Mouse (Mus musculus): ENCODE data around the gene Iqch.
"Not testable (repeated sequence)": the region's sequence is repeated elsewhere in the genome, so short reads cannot be mapped to it uniquely, and the experiment has no call there.

Iqch gene

GRCm38 (mm10) chr9:63568314-63568713 lies 34.0 kb downstream of the Iqch start:
- no peak for DNase-seq (ENCODE audit: low spot score in 2 of 2)

DNA sequence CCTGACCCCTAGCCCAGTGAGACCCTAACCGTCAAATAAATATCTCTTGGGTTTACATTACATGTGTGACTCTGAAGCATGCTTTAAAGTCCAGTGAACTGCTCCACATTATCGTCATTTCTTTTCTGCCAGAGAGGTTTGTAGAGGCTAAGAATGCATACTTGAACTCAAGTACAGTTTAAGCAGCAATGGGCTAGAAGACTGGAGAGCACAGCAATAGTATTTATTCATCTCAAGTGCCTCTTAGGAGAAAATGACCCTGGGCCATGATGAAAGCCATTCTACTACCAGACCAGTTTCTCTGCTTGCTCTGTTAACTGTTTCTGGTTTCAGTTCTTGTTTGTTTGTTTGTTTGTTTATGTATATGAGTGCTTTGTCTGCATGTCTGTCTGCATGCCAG lies 38.9 kb downstream of the Iqch start:
- DNase-seq (ENCODE audit: low spot score in 2 of 2): no peak

DNA sequence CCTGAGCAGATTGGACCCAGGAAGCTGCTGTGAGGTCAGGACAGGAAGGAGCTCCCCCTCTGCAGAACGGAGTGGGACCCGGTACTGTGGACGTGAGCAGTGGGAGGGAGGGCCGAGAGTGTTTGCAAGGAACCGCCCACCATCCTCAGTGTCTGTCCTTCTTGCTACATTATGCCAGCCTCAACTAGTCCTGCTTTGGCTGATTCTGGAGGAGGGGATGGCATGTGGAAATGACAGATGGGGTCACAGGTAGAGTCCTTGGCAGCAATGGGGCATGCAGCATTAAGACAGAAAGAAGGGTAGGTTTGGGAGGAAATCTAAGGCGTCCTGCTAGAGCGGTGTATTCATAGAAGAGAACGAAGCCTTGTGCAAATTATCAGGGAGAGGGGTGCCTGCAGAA lies 40.4 kb downstream of the Iqch start:
- no peak for DNase-seq (ENCODE audit: low spot score in 2 of 2)

DNA sequence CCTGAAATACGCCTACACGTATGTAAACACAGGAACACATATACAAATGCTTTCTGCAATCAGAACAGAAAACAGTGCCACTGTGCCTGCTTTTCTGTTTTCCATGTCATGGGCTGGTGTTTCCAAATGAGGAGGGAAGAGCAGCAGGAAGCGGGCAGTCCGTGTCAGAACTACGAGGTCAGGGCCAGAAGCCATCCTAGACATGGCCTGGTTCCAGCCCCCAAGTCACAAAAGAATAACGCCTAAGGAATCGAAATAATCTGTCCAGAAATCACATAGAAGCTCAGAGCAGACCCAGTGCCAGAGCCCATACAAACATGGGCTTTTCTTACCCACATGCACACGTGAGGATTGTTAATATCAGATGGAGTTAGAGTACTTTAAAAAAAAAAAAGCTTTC lies 45.4 kb downstream of the Iqch start:
- no peak for DNase-seq (ENCODE audit: low spot score in 2 of 2)

DNA sequence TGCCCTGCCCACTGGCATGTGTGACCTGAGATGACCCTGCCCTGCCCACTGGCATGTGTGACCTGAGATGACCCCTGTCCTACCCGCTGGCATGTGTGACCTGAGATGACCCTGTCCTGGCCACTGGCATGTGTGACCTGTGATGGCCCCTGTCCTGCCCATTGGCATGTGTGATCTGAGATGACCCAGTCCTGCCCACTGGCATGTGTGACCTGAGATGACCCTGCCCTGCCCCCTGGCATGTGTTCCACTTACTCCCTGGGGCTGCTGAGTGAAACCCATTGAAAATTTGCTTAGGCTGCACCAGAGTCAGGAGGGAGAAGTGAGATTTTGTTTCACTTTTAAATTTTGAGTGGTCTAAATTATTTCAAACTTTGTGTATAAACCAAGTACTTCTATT lies 46.0 kb downstream of the Iqch start:
- no peak for DNase-seq (ENCODE audit: low spot score in 2 of 2)

DNA sequence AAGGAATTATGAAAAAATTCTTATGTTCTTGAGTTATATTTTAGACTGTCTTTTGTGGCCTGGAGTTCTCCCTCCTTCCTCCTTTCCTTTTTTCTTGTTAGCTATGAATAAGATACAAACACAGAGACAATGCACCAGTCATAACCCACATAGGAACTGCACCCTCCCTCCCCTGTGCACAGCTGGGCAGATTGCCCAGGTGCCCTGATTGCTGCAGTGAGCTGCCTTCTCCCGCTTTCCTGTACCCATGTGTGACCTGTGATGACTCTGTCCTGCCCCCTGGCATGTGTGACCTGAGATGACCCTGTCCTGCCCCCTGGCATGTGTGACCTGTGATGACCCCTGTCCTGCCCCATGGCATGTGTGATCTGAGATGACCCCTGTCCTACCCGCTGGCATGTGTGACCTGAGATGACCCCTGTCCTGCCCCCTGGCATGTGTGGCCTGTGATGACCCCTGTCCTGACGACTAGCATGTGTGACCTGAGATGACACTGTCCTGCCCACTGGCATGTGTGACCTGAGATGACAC lies 46.8 kb downstream of the Iqch start:
- DNase-seq (ENCODE audit: low spot score in 2 of 2): no peak

DNA sequence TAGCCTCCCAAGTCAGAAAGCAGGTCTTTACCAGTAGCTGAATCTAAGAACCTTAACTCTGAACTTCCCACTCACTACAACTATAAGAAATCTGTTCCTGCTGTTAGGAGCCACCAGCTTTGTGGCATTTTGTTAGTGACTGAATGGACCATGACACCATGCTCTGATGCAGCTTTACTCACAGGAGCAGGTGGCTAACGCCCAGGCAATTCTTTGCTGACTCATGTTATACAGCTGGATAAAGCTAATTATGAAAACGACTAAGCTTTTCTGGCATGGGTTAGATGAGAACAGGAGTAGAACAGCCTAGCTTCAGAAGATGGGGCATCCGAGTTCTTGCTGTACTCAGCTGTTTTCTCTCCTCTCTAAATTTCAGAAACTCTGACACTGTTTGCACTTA lies 48.7 kb downstream of the Iqch start:
- no peak for DNase-seq (ENCODE audit: low spot score in 2 of 2)

- DNase-seq (ENCODE audit: low spot score in 2 of 2): not testable (repeated sequence)
Observed at GRCm38 (mm10) chr9:63550701-63551100, 51.6 kb downstream of the Iqch start.

GRCm38 (mm10) chr9:63548966-63549365 lies 53.3 kb downstream of the Iqch start:
- DNase-seq (ENCODE audit: low spot score in 2 of 2): no peak

GRCm38 (mm10) chr9:63541926-63542325 lies 60.4 kb downstream of the Iqch start:
- DNase-seq (ENCODE audit: low spot score in 2 of 2): no peak

GRCm38 (mm10) chr9:63541301-63541700 lies 61.0 kb downstream of the Iqch start:
- DNase-seq (ENCODE audit: low spot score in 2 of 2): no peak

DNA sequence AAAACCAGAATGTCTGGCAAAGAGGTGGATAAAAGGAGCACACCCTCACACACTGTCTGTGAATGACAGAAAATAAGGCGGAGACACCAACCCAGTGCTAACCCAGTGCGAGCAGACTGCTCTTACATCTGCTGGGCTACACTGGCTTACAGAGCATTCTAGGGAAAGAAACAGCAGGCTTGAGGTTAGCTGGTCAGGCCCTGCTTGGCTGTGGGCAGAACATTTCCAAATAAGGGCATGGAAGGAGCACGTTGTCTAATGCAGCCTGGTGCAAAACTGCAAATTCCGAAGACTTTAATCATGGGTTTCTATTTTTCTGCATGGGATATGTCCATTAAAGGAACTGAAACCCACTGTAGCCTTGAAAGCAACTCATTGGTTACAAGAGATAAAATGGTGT lies 64.8 kb downstream of the Iqch start:
- DNase-seq (ENCODE audit: low spot score in 2 of 2): no peak

GRCm38 (mm10) chr9:63535042-63535441 lies 67.3 kb downstream of the Iqch start:
- no peak for DNase-seq (ENCODE audit: low spot score in 2 of 2)

- no peak for DNase-seq (ENCODE audit: low spot score in 2 of 2)
Observed at GRCm38 (mm10) chr9:63534371-63534780, 67.9 kb downstream of the Iqch start.

- peak in 1 of 2 experiments; percentile 6 for DNase-seq (ENCODE audit: low spot score in 2 of 2)
Observed at GRCm38 (mm10) chr9:63532966-63533711, 69.2 kb downstream of the Iqch start.

GRCm38 (mm10) chr9:63523937-63524253 lies 78.4 kb downstream of the Iqch start:
- DNase-seq (ENCODE audit: low spot score in 2 of 2): no peak

- DNase-seq (ENCODE audit: low spot score in 2 of 2): no peak
Observed at GRCm38 (mm10) chr9:63523251-63523936, 78.9 kb downstream of the Iqch start.

DNA sequence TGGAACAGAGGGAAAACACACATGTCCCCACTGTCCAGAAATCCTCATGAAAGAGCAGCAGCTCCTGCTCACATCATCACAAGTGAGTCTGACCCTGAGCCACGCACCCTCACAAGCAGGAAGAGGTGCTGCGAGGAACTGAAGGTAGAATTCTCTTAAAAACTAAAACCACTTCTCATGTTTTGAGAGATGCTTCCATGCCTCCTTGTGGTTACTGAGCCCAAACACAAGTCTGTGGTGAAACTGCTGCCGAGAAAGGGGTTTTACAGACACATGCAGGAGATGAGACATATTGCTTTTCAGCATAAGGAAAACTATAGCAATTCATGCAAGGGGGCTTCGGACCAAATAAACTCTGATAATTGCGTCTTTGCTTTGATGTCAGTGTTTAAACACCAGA lies 89.4 kb downstream of the Iqch start:
- no peak for DNase-seq (ENCODE audit: low spot score in 2 of 2)

DNA sequence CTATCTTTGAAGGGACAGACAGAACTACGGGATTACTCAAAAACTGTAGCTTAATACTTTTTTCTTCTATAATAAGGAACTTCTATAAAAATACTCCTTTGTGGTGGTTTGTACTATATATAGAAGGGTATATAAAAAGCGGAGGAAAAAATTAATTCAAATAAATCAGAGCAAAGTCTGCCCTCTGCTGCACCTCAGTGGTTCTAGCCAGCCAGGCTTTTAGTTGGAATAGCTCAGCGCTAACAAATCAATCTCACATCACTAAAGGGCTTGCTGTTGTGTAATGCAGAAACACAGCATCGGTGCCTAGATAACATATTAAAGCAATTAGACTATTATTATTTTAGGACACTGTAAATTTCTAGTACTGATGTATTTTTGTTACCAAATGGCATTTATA lies 91.3 kb downstream of the Iqch start:
- DNase-seq (ENCODE audit: low spot score in 2 of 2): no peak

DNA sequence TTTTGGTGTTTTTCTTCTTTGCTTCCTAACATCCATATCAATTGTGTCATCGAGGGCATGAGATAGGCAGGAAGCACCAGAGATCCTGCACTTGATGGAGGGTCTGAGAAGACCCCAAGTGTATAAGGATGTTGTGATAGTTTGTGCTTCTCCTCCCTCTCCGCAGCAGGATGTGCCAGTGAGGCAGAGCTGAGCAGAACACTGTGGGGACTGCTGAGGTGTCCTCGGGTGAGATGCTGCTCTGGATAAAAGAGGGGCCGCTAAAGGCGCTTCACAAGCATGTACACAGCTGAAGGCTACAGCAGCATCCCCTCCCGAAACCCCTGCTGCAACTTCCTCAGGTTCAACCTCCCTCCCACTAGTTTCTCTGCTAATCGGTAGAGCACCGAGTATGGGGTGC lies 95.2 kb downstream of the Iqch start:
- DNase-seq (ENCODE audit: low spot score in 2 of 2): no peak

- DNase-seq (ENCODE audit: low spot score in 2 of 2): no peak
Observed at GRCm38 (mm10) chr9:63503890-63504289, 98.4 kb downstream of the Iqch start.

- DNase-seq (ENCODE audit: low spot score in 2 of 2): no peak
Observed at GRCm38 (mm10) chr9:63501516-63501915, 100.8 kb downstream of the Iqch start.

- DNase-seq (ENCODE audit: low spot score in 2 of 2): no peak
Observed at GRCm38 (mm10) chr9:63499912-63500311, 102.4 kb downstream of the Iqch start.
